Mouse (Mus musculus): ENCODE data around the gene Kars. TPM values are rescaled to one million over a fixed set of nuclear protein-coding genes. Genes with fewer than 3 reads are reported as not detected.
A peak's percentile ranks its signal among the peaks of the same experiment; 100 is the strongest.

Gene Kars
- polyA plus RNA-seq, 1 experiment from 2014 or later = 260 TPM

- 52% methylated on average over 7 of the region's 7 CpGs for WGBS
- ATAC-seq (ENCODE audit: low FRiP score, low TSS enrichment) = no peak
Measured at GRCm38 (mm10) chr8:112033071-112033470, 21.9 kb upstream of the Kars start.

GRCm38 (mm10) chr8:112030663-112031062 lies 19.5 kb upstream of the Kars start:
- WGBS = 70% methylated on average over 6 of the region's 6 CpGs
- Histone ChIP-seq H3K9ac (ENCODE audit: low read depth, low read length) (no peak overlapping the region), H3K4me2 (replicated peaks; ENCODE audit: low read depth, low read length) (no peak overlapping the region), H3K27me3 (ENCODE audit: control insufficient read depth, insufficient read depth, low read length) (no peaks in the 10 kb centered on the region), H3K4me1 (ENCODE audit: control insufficient read depth, insufficient read depth, low read length) (no peaks in the 10 kb centered on the region), H3K27ac (ENCODE audit: low read depth, low read length) (no peak overlapping the region), H3K4me3 (ENCODE audit: low read length) (no peak overlapping the region), H3K36me3 (ENCODE audit: control insufficient read depth, insufficient read depth, low read length) (no peaks in the 10 kb centered on the region), H3K9me3 (ENCODE audit: control insufficient read depth, low read length) (no peaks in the 10 kb centered on the region)
- no peak for ATAC-seq (ENCODE audit: low FRiP score, low TSS enrichment)

More at GRCm38 (mm10) chr8:112033071-112033470, 21.9 kb upstream of the Kars start:
- Histone ChIP-seq H3K9me3 (ENCODE audit: control insufficient read depth, low read length) (no peaks in the 10 kb centered on the region), H3K9ac (ENCODE audit: low read depth, low read length) (no peak overlapping the region), H3K36me3 (ENCODE audit: control insufficient read depth, insufficient read depth, low read length) (no peaks in the 10 kb centered on the region), H3K4me1 (ENCODE audit: control insufficient read depth, insufficient read depth, low read length) (no peaks in the 10 kb centered on the region), H3K27me3 (ENCODE audit: control insufficient read depth, insufficient read depth, low read length) (no peaks in the 10 kb centered on the region), H3K27ac (ENCODE audit: low read depth, low read length) (no peak overlapping the region), H3K4me2 (replicated peaks; ENCODE audit: low read depth, low read length) (no peak overlapping the region), H3K4me3 (ENCODE audit: low read length) (no peak overlapping the region)

GRCm38 (mm10) chr8:112029455-112029854 lies 18.3 kb upstream of the Kars start:
- Histone ChIP-seq H3K9ac (ENCODE audit: low read depth, low read length) (no peak overlapping the region), H3K27ac (ENCODE audit: low read depth, low read length) (no peak overlapping the region), H3K27me3 (ENCODE audit: control insufficient read depth, insufficient read depth, low read length) (no peaks in the 10 kb centered on the region), H3K4me2 (replicated peaks; ENCODE audit: low read depth, low read length) (no peak overlapping the region), H3K4me1 (ENCODE audit: control insufficient read depth, insufficient read depth, low read length) (no peaks in the 10 kb centered on the region), H3K9me3 (ENCODE audit: control insufficient read depth, low read length) (no peaks in the 10 kb centered on the region), H3K36me3 (ENCODE audit: control insufficient read depth, insufficient read depth, low read length) (no peaks in the 10 kb centered on the region), H3K4me3 (ENCODE audit: low read length) (no peak overlapping the region)
- WGBS = 85% methylated on average over 7 of the region's 7 CpGs
- ATAC-seq (ENCODE audit: low FRiP score, low TSS enrichment) = no peak

- Histone ChIP-seq H3K36me3 (ENCODE audit: control insufficient read depth, insufficient read depth, low read length) (peaks cover 32% of the 10 kb centered on the region), H3K4me1 (ENCODE audit: control insufficient read depth, insufficient read depth, low read length) (peaks cover 6% of the 10 kb centered on the region), H3K4me2 (replicated peaks; ENCODE audit: low read depth, low read length) (no peak within 1 kb of the TSS), H3K27ac (ENCODE audit: low read depth, low read length) (no peak within 1 kb of the TSS), H3K27me3 (ENCODE audit: control insufficient read depth, insufficient read depth, low read length) (no peaks in the 10 kb centered on the region), H3K4me3 (ENCODE audit: low read length) (no peak within 1 kb of the TSS), H3K9ac (ENCODE audit: low read depth, low read length) (no peak within 1 kb of the TSS), H3K9me3 (ENCODE audit: control insufficient read depth, low read length) (no peaks in the 10 kb centered on the region)
- WGBS = 96% methylated on average over 11 of the region's 11 CpGs
- ATAC-seq (ENCODE audit: low FRiP score, low TSS enrichment) = no peak
Measured at GRCm38 (mm10) chr8:112014936-112015335, 3.8 kb upstream of the Kars start, which contains the start of gene Gm6793. Gm6793 (minus strand) TSS chr8:112015036.

- Histone ChIP-seq H3K4me3 (ENCODE audit: low read length) (peak overlapping the region; percentile 93), H3K4me2 (replicated peaks; ENCODE audit: low read depth, low read length) (peak overlapping the region; percentile 96), H3K27ac (ENCODE audit: low read depth, low read length) (peak overlapping the region; percentile 74), H3K36me3 (ENCODE audit: control insufficient read depth, insufficient read depth, low read length) (peaks cover 15% of the 10 kb centered on the region; the same call in 1 of the 2 replicates), H3K9me3 (ENCODE audit: control insufficient read depth, low read length) (no peaks in the 10 kb centered on the region), H3K27me3 (ENCODE audit: control insufficient read depth, insufficient read depth, low read length) (no peaks in the 10 kb centered on the region), H3K9ac (ENCODE audit: low read depth, low read length) (peak overlapping the region; percentile 90), H3K4me1 (ENCODE audit: control insufficient read depth, insufficient read depth, low read length) (peaks cover 6% of the 10 kb centered on the region)
- ATAC-seq (ENCODE audit: low FRiP score, low TSS enrichment) = peak; percentile 63
- under 1% methylated on average over 39 of the region's 40 CpGs for whole genome bisulfite sequencing
Measured at GRCm38 (mm10) chr8:112011816-112012242, 706 bp upstream of the Kars start.

- Histone ChIP-seq H3K36me3 (ENCODE audit: control insufficient read depth, insufficient read depth, low read length) (peaks cover 14% of the 10 kb centered on the region), H3K4me3 (ENCODE audit: low read length) (no peak overlapping the region; the same call in 1 of the 2 replicates), H3K27me3 (ENCODE audit: control insufficient read depth, insufficient read depth, low read length) (no peaks in the 10 kb centered on the region), H3K27ac (ENCODE audit: low read depth, low read length) (no peak overlapping the region), H3K9ac (ENCODE audit: low read depth, low read length) (no peak overlapping the region), H3K9me3 (ENCODE audit: control insufficient read depth, low read length) (no peaks in the 10 kb centered on the region), H3K4me1 (ENCODE audit: control insufficient read depth, insufficient read depth, low read length) (peaks cover 6% of the 10 kb centered on the region), H3K4me2 (replicated peaks; ENCODE audit: low read depth, low read length) (no peak overlapping the region)
- WGBS = 89% methylated on average over 7 of the region's 7 CpGs
- no peak for ATAC-seq (ENCODE audit: low FRiP score, low TSS enrichment)
Measured at GRCm38 (mm10) chr8:112009558-112009957, 1.6 kb downstream of the Kars start.

- Histone ChIP-seq H3K4me3 (ENCODE audit: low read length) (no peak overlapping the region), H3K27ac (ENCODE audit: low read depth, low read length) (no peak overlapping the region), H3K4me1 (ENCODE audit: control insufficient read depth, insufficient read depth, low read length) (no peaks in the 10 kb centered on the region; the same call in 1 of the 2 replicates), H3K4me2 (replicated peaks; ENCODE audit: low read depth, low read length) (no peak overlapping the region), H3K9me3 (ENCODE audit: control insufficient read depth, low read length) (no peaks in the 10 kb centered on the region), H3K36me3 (ENCODE audit: control insufficient read depth, insufficient read depth, low read length) (peaks cover 30% of the 10 kb centered on the region), H3K9ac (ENCODE audit: low read depth, low read length) (no peak overlapping the region), H3K27me3 (ENCODE audit: control insufficient read depth, insufficient read depth, low read length) (no peaks in the 10 kb centered on the region)
- WGBS = 93% methylated on average over 2 of the region's 2 CpGs
- no peak for ATAC-seq (ENCODE audit: low FRiP score, low TSS enrichment)
Measured at GRCm38 (mm10) chr8:112007669-112008068, 3.5 kb downstream of the Kars start.

- H3K36me3 ChIP-seq (ENCODE audit: control insufficient read depth, insufficient read depth, low read length) = peaks cover 51% of the 10 kb centered on the region
- no peak overlapping the region for H3K4me2 ChIP-seq (replicated peaks; ENCODE audit: low read depth, low read length)
- WGBS = 93% methylated on average over 6 of the region's 6 CpGs
- H3K4me1 ChIP-seq (ENCODE audit: control insufficient read depth, insufficient read depth, low read length) = no peaks in the 10 kb centered on the region; the same call in 1 of the 2 replicates
- H3K9ac ChIP-seq (ENCODE audit: low read depth, low read length) = no peak overlapping the region
- ATAC-seq (ENCODE audit: low FRiP score, low TSS enrichment) = no peak
- H3K9me3 ChIP-seq (ENCODE audit: control insufficient read depth, low read length) = no peaks in the 10 kb centered on the region
- H3K27ac ChIP-seq (ENCODE audit: low read depth, low read length) = no peak overlapping the region
- H3K4me3 ChIP-seq (ENCODE audit: low read length) = no peak overlapping the region
- no peaks in the 10 kb centered on the region for H3K27me3 ChIP-seq (ENCODE audit: control insufficient read depth, insufficient read depth, low read length)
Measured at GRCm38 (mm10) chr8:112005601-112006000, 5.5 kb downstream of the Kars start.

GRCm38 (mm10) chr8:112004754-112005153 lies 6.4 kb downstream of the Kars start:
- Histone ChIP-seq H3K27me3 (ENCODE audit: control insufficient read depth, insufficient read depth, low read length) (no peaks in the 10 kb centered on the region), H3K9me3 (ENCODE audit: control insufficient read depth, low read length) (no peaks in the 10 kb centered on the region), H3K36me3 (ENCODE audit: control insufficient read depth, insufficient read depth, low read length) (peaks cover 59% of the 10 kb centered on the region), H3K4me1 (ENCODE audit: control insufficient read depth, insufficient read depth, low read length) (no peaks in the 10 kb centered on the region), H3K9ac (ENCODE audit: low read depth, low read length) (no peak overlapping the region), H3K4me3 (ENCODE audit: low read length) (no peak overlapping the region), H3K27ac (ENCODE audit: low read depth, low read length) (no peak overlapping the region), H3K4me2 (replicated peaks; ENCODE audit: low read depth, low read length) (no peak overlapping the region)
- no peak for ATAC-seq (ENCODE audit: low FRiP score, low TSS enrichment)
